Comparison of ENCODE assay signal across 22 mouse cellular contexts in the genomic region with DNA sequence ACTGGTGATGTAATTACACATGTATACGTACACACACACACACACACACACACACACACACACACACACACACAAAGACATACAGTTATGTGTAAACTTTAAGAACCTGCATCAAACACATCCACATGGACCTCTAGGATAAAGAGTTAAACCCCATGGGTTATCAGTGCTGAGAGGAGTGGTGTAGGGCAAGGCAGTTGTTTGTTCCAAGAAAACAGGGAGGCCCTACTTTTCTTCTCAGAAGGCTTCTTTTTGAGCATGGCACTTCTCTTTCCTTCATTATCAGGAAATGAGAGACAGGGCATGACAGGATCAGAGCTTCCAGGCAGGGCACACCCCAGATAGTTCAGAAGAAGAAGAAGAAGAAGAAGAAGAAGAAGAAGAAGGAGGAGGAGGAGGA. TPM values are rescaled to one million over a fixed set of nuclear protein-coding genes. Genes with fewer than 3 reads are reported as not detected.
"Had no signal": no experiment of that assay in that cellular context is flagged by ENCODE, and none has a peak within 500 bp of the region (broad histone marks: within the 10 kb centered on the region; RNA-seq: fewer than 3 reads in every experiment).

No protein-coding gene starts in this region.

- DNase-seq: kidney, postnatal 10 days; lung, adult 2 months; lung, postnatal 10 days; lung, postnatal 4 days; midbrain, embryonic 14.5 days; retina, postnatal 1 day; right cerebral cortex, postnatal 14 days; thymus, postnatal 36 days had no signal

- ATAC-seq: inflammation-experienced regulatory T-cells, adult 6 months; intestine, postnatal 0 days had no signal

- H3K27ac ChIP-seq: limb, embryonic 10.5 days; midbrain, embryonic 10.5 days; neural tube, embryonic 12.5 days; stomach, embryonic 15.5 days had no signal

- H3K9ac ChIP-seq: neural tube, embryonic 12.5 days; stomach, embryonic 15.5 days had no signal

- H3K9me3 ChIP-seq: limb, embryonic 10.5 days; midbrain, embryonic 10.5 days; neural tube, embryonic 12.5 days; stomach, embryonic 15.5 days had no signal

- H3K4me2 ChIP-seq: neural tube, embryonic 12.5 days; stomach, embryonic 15.5 days had no signal

- H3K4me1 ChIP-seq: limb, embryonic 10.5 days; midbrain, embryonic 10.5 days; neural tube, embryonic 12.5 days; stomach, embryonic 15.5 days had no signal

- H3K27me3 ChIP-seq: neural tube, embryonic 12.5 days; stomach, embryonic 15.5 days had no signal

- H3K36me3 ChIP-seq: limb, embryonic 10.5 days; midbrain, embryonic 10.5 days; neural tube, embryonic 12.5 days; stomach, embryonic 15.5 days had no signal

- H3K4me3 ChIP-seq: limb, embryonic 10.5 days; midbrain, embryonic 10.5 days; myocyte; neural tube, embryonic 12.5 days; stomach, embryonic 15.5 days had no signal

RNA-seq across cellular contexts. Expression of gene Clec4g, which starts 13.6 kb away (rescaled TPM):
- total RNA-seq: layer of hippocampus, adult 8-10 months; layer of hippocampus, postnatal 14 days; left cerebral cortex, adult 18-20 months; left cerebral cortex, postnatal 14 days had no signal
- polyA plus RNA-seq: inflammation-experienced regulatory T-cells, adult 6 months; intestine, postnatal 0 days; large intestine, adult 2 months; limb, embryonic 10.5 days; midbrain, embryonic 14.5 days; myocyte; neural tube, embryonic 12.5 days had no signal

RNA-seq across cellular contexts. Expression of gene Cd209a, which starts 14.7 kb away (rescaled TPM):
- total RNA-seq: layer of hippocampus, postnatal 14 days; left cerebral cortex, postnatal 14 days had no signal
- polyA plus RNA-seq: kidney, embryonic 14.5 days; limb, embryonic 10.5 days; midbrain, embryonic 10.5 days; midbrain, embryonic 14.5 days; myocyte; neural tube, embryonic 12.5 days; testis, adult 2 months had no signal

RNA-seq across cellular contexts. Expression of gene Fcer2a, which starts 40.1 kb away (rescaled TPM):
- total RNA-seq: layer of hippocampus, adult 8-10 months; layer of hippocampus, postnatal 14 days; left cerebral cortex, adult 18-20 months; left cerebral cortex, postnatal 14 days had no signal
- polyA plus RNA-seq: intestine, postnatal 0 days had no signal
